Mouse (Mus musculus) heart, postnatal 0 days (tissue): ENCODE data around the gene Ttc25. TPM values are rescaled to one million over a fixed set of nuclear protein-coding genes. Genes with fewer than 3 reads are reported as not detected.
A peak's percentile ranks its signal among the peaks of the same experiment; 100 is the strongest.

ENCODE experiments used
- ATAC-seq: fragments of 200-750 bp; cut with Nextera tagmentation; 2 replicates; pipeline ENCODE4 v1.8.0; 2017; ENCODE audit warnings: low read depth, moderate number of reproducible peaks, moderate library complexity; ENCODE audit not compliant: insufficient read depth
- DNase-seq: peaks from one replicate; pipeline ENCODE4 v3.0.0-alpha.2; 2016; ENCODE audit warnings: low spot score
- H3K27ac ChIP-seq: fragments of 300-500 bp; sonication (generic); 2 replicates; pipeline ENCODE4 v1.5.1; 2014; ENCODE audit warnings: low read depth, mild to moderate bottlenecking
- H3K27me3 ChIP-seq: fragments of 300-500 bp; sonication (generic); 2 replicates; pipeline ENCODE4 v1.6.1; 2014; ENCODE audit warnings: low read length, mixed read lengths; ENCODE audit not compliant: control insufficient read depth, insufficient read depth
- H3K36me3 ChIP-seq: fragments of 300-500 bp; sonication (generic); replicated peaks from 2 replicates; pipeline ENCODE4 v1.6.1; 2014; ENCODE audit warnings: low read length, mixed read lengths; ENCODE audit not compliant: control insufficient read depth, insufficient read depth
- H3K4me1 ChIP-seq: fragments of 300-500 bp; sonication (generic); 2 replicates; pipeline ENCODE4 v1.6.1; 2014; ENCODE audit warnings: antibody characterized with exemption; ENCODE audit not compliant: control insufficient read depth, insufficient read depth
- H3K4me2 ChIP-seq: fragments of 300-500 bp; sonication (generic); 2 replicates; pipeline ENCODE4 v1.6.1; 2014; ENCODE audit warnings: low read depth, mild to moderate bottlenecking, low read length, moderate library complexity
- H3K4me3 ChIP-seq: fragments of 300-500 bp; sonication (generic); 2 replicates; pipeline ENCODE4 v1.5.1; 2014; ENCODE audit warnings: low read depth, low read length
- H3K9ac ChIP-seq: fragments of 300-500 bp; sonication (generic); replicated peaks from 2 replicates; pipeline ENCODE4 v1.6.1; 2014; ENCODE audit warnings: low read depth, low read length, mixed read lengths
- H3K9me3 ChIP-seq: fragments of 300-500 bp; sonication (generic); replicated peaks from 2 replicates; pipeline ENCODE4 v1.6.1; 2016; ENCODE audit warnings: low read length; ENCODE audit not compliant: control insufficient read depth
- CTCF ChIP-seq: IDR thresholded peaks from 2 replicates; pipeline ENCODE4 v1.5.1; 2016; ENCODE audit warnings: antibody characterized with exemption, control low read depth, low read depth
- EP300 ChIP-seq: IDR thresholded peaks from 2 replicates; pipeline ENCODE4 v1.6.1; 2016; ENCODE audit warnings: antibody characterized with exemption, low read depth
- WGBS: fragments of 180-500 bp; shearing (Covaris S2); extraction: QIAGEN DNeasy Blood & Tissue Kit; methylation state at CpG from one replicate; pipeline ENCODE4 v1.1.7; 2014; 5-methylcytosine and 5-hydroxymethylcytosine counted together
- polyA plus RNA-seq: library from polyadenylated mRNA; unstranded; fragments of >200 nt; fragmentation: Nextera tagmentation; extraction: Ambion mirVana; gene quantifications from 2 replicates; pipeline ENCODE4 v1.2.1, GENCODE M21; 2015
- total RNA-seq: library from RNA; depleted of rRNA; stranded (reverse); fragments of >200 nt; gene quantifications from 2 replicates; pipeline ENCODE4 v1.2.3, GENCODE M21; 2014; ENCODE audit warnings: low replicate concordance; rRNA removed

Gene Ttc25
- total and polyA plus RNA-seq, 2 experiments from 2014 or later, result 0.23 to 0.37 TPM

DNA sequence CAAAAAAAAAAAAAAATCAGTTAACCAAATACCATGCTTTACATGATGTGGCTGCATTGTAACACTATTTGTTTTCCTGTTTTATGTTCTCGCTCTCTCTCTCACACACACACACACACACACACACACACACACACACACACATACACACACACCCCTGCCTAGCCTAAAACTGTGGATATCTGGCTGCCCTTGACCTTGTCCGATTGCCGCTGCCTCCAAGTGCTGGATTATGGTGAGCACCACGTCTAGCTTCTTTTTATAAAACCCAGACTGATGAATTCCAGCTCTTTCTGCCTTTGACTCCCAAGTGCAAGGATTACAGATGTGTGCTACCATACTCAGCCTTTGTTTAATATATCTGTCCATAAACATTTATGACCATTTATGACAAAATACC is 72.1 kb downstream of the Ttc25 start:
- Histone ChIP-seq H3K4me2 (peak overlapping the region; percentile 90), H3K27ac (no peak overlapping the region), H3K4me3 (no peak overlapping the region), H3K27me3 (no peaks in the 10 kb centered on the region), H3K36me3 (peaks cover 4% of the 10 kb centered on the region; the same call in 1 of the 2 replicates), H3K9ac (no peak overlapping the region), H3K4me1 (peaks cover 23% of the 10 kb centered on the region), H3K9me3 (no peaks in the 10 kb centered on the region)
- no peak for TF ChIP-seq EP300
- ATAC-seq, result no peak
- 52% methylated on average over 4 of the region's 4 CpGs for WGBS
- no peak for DNase-seq

DNA sequence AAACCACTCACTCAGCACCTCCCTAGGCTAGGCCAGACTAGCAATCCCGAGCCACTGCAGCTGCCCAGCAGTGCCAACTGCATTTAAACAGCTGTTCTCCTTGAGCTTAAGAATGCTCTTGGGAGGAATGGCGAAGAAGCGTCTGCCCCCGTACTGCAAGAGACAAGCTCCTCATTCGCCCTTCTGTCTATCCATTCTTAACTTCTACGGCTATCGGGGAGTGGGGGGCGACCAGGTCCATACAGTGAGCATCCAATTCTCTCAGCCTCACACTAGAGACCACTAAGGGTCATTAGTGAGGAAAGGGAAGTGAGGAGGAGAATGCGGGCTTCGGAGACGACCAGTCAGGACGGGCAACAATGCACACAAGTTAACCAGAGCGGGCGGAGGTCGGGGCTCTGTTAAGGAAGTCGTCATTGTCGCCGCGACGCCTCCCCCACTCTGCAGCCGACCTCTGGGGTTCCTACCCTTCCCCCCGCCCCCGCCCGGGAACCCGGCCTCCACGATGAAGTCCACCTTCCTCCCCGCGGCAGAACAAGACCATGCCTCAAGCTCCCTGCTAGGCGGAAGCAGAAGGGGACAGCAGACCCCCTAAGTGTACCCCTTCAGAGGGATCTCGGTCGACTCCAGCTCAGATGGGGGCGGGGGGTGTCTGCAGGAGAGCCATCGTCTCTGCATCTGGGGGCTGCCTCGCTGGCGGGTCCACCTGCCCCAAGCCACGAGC is 73.5 kb downstream of the Ttc25 start, which contains the start of gene Nkiras2:
Nkiras2 (plus strand) TSS at position 484 of the 724 bp plus-strand sequence.
- Histone ChIP-seq H3K36me3 (peaks cover 4% of the 10 kb centered on the region; the same call in 1 of the 2 replicates), H3K9ac (peak within 1 kb of the TSS; percentile 91), H3K4me1 (peaks cover 21% of the 10 kb centered on the region), H3K4me3 (peak within 1 kb of the TSS; percentile 95), H3K27ac (peak within 1 kb of the TSS; percentile 98), H3K9me3 (no peaks in the 10 kb centered on the region), H3K4me2 (peak within 1 kb of the TSS; percentile 90), H3K27me3 (no peaks in the 10 kb centered on the region)
- ATAC-seq, result peak; percentile 68
- WGBS, result 0% methylated on average over 34 of the region's 36 CpGs
- TF ChIP-seq CTCF (no peak), EP300 (no peak)
- peak; percentile 90 for DNase-seq

DNA sequence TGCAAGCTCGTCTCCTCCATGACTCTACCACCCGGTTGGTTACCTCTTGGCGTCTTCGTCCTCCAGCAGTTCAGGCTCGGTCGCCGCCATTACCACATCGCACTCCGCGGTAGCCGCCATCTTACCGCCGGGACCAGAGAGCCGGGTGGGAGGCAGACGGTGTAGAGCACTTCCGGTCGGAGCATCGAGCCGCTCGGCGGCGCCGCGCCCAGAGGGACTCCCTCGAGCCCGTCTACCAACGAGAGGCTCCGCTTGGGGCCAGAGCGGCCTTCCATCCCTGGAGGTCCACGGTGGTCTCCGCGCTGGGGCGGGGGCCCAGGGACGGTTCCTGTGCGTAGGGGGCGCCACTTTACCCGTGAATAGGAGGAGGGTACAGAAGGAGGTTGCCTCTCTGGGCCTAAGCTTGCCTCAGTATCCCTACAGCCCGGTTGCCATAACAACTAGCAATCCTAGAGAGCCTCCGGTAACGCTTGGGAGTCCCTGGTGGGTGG is 74.1 kb downstream of the Ttc25 start:
- peak overlapping the region; percentile 98 for H3K27ac ChIP-seq
- ATAC-seq, result peak; percentile 93
- H3K4me3 ChIP-seq, result peak overlapping the region; percentile 95
- peak overlapping the region; percentile 91 for H3K9ac ChIP-seq
- H3K27me3 ChIP-seq, result no peaks in the 10 kb centered on the region
- DNase-seq, result peak; percentile 92
- TF ChIP-seq EP300, result peak; percentile 67; the same call in 1 of the 2 replicates
- TF ChIP-seq CTCF, result no peak; the same call in 1 of the 2 replicates
- 0% methylated on average over 40 of the region's 40 CpGs for WGBS
- H3K4me1 ChIP-seq, result peaks cover 25% of the 10 kb centered on the region
- no peaks in the 10 kb centered on the region for H3K9me3 ChIP-seq
- peaks cover 5% of the 10 kb centered on the region; the same call in 1 of the 2 replicates for H3K36me3 ChIP-seq
- H3K4me2 ChIP-seq, result peak overlapping the region; percentile 90

DNA sequence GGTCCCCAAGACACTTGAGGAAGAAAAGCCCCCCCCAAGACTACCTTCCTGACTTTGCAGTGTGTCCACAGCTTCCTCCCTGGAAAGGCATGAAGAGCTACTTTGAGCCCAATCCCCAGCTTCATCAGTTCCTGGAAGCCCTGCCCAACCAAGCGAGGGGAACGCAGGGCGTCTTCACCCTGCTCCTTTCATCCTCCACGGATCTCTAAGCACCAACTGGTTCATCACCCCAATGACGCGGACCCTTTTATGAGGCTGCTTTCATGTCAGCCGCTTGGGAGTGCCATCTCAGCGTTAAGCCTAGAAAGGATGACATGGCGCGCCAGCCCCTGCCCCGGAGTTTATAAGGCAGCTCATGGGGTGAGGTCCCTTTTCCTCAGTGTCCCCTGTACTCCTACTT is 74.6 kb downstream of the Ttc25 start, which contains the start of gene Dnajc7:
Dnajc7 (minus strand) TSS at position 187 of the 400 bp plus-strand sequence.
- peaks cover 25% of the 10 kb centered on the region for H3K4me1 ChIP-seq
- peaks cover 10% of the 10 kb centered on the region; the same call in 1 of the 2 replicates for H3K36me3 ChIP-seq
- WGBS, result 10% methylated on average over 11 of the region's 11 CpGs
- DNase-seq, result no peak
- peak within 1 kb of the TSS; percentile 91 for H3K9ac ChIP-seq
- H3K27ac ChIP-seq, result peak within 1 kb of the TSS; percentile 98
- peak within 1 kb of the TSS; percentile 95 for H3K4me3 ChIP-seq
- H3K4me2 ChIP-seq, result peak within 1 kb of the TSS; percentile 90
- H3K9me3 ChIP-seq, result no peaks in the 10 kb centered on the region
- TF ChIP-seq EP300 (no peak), CTCF (no peak)
- no peak for ATAC-seq
- H3K27me3 ChIP-seq, result no peaks in the 10 kb centered on the region

Other genes starting within 250 kb of the Ttc25 start
- gene Eif1, start 225.7 kb upstream of the Ttc25 start, total RNA-seq, result 64.1 and 105 TPM in 2 replicates
- gene Eif1, start 225.7 kb upstream of the Ttc25 start, polyA plus RNA-seq, result 1,927 and 2,123 TPM in 2 replicates
- not detected in 2 replicates for gene Gast, start 211.2 kb upstream of the Ttc25 start, total RNA-seq
- not detected in 2 replicates for gene Gast, start 211.2 kb upstream of the Ttc25 start, polyA plus RNA-seq
- gene Hap1, start 189.5 kb upstream of the Ttc25 start, total RNA-seq, result 3.5 and 5.7 TPM in 2 replicates
- 2.0 TPM in 2 replicates for gene Hap1, start 189.5 kb upstream of the Ttc25 start, polyA plus RNA-seq
- 319 and 341 TPM in 2 replicates for gene Jup, start 147.8 kb upstream of the Ttc25 start, total RNA-seq
- 135 and 142 TPM in 2 replicates for gene Jup, start 147.8 kb upstream of the Ttc25 start, polyA plus RNA-seq
- gene P3h4, start 130.8 kb upstream of the Ttc25 start, total RNA-seq, result 58.0 and 66.1 TPM in 2 replicates
- gene P3h4, start 130.8 kb upstream of the Ttc25 start, polyA plus RNA-seq, result 39.3 and 42.9 TPM in 2 replicates
- gene Fkbp10, start 129.9 kb upstream of the Ttc25 start, total RNA-seq, result 106 and 114 TPM in 2 replicates
- 93.0 and 95.9 TPM in 2 replicates for gene Fkbp10, start 129.9 kb upstream of the Ttc25 start, polyA plus RNA-seq
- 54.4 and 68.3 TPM in 2 replicates for gene Nt5c3b, start 103.8 kb upstream of the Ttc25 start, total RNA-seq
- 84.7 and 85.0 TPM in 2 replicates for gene Nt5c3b, start 103.8 kb upstream of the Ttc25 start, polyA plus RNA-seq
- not detected in 2 replicates for gene Klhl10, start 103.7 kb upstream of the Ttc25 start, total RNA-seq
- gene Klhl10, start 103.7 kb upstream of the Ttc25 start, polyA plus RNA-seq, result 0.34 and 0.47 TPM in 2 replicates
- 10.3 and 16.6 TPM in 2 replicates for gene Klhl11, start 72.9 kb upstream of the Ttc25 start, total RNA-seq
- gene Klhl11, start 72.9 kb upstream of the Ttc25 start, polyA plus RNA-seq, result 4.6 and 5.3 TPM in 2 replicates
- gene Acly, start 17.6 kb upstream of the Ttc25 start, total RNA-seq, result 68.4 and 75.6 TPM in 2 replicates
- gene Acly, start 17.6 kb upstream of the Ttc25 start, polyA plus RNA-seq, result 32.3 and 35.5 TPM in 2 replicates
- gene Cnp, start 29.3 kb downstream of the Ttc25 start, total RNA-seq, result 10.8 and 28.3 TPM in 2 replicates
- 11.5 and 12.4 TPM in 2 replicates for gene Cnp, start 29.3 kb downstream of the Ttc25 start, polyA plus RNA-seq
- 113 and 134 TPM in 2 replicates for gene Nkiras2, start 73.6 kb downstream of the Ttc25 start, total RNA-seq
- 77.4 and 79.7 TPM in 2 replicates for gene Nkiras2, start 73.6 kb downstream of the Ttc25 start, polyA plus RNA-seq
- 82.2 and 98.5 TPM in 2 replicates for gene Dnajc7, start 74.6 kb downstream of the Ttc25 start, total RNA-seq
- gene Dnajc7, start 74.6 kb downstream of the Ttc25 start, polyA plus RNA-seq, result 163 and 173 TPM in 2 replicates
- not detected in 2 replicates for gene Zfp385c, start 146.8 kb downstream of the Ttc25 start, total RNA-seq
- gene Zfp385c, start 146.8 kb downstream of the Ttc25 start, polyA plus RNA-seq, result 0.25 and 0.40 TPM in 2 replicates
- gene Dhx58, start 158.7 kb downstream of the Ttc25 start, total RNA-seq, result 3.6 and 9.1 TPM in 2 replicates
- gene Dhx58, start 158.7 kb downstream of the Ttc25 start, polyA plus RNA-seq, result 1.3 and 1.4 TPM in 2 replicates
- gene Kat2a, start 166.9 kb downstream of the Ttc25 start, total RNA-seq, result 15.2 and 17.6 TPM in 2 replicates
- gene Kat2a, start 166.9 kb downstream of the Ttc25 start, polyA plus RNA-seq, result 15.8 and 16.1 TPM in 2 replicates
- not detected in 2 replicates for gene Hspb9, start 168.2 kb downstream of the Ttc25 start, total RNA-seq
- gene Hspb9, start 168.2 kb downstream of the Ttc25 start, polyA plus RNA-seq, result 0.22 TPM in 1 of 2 replicates, not detected in the other
- gene Rab5c, start 192.6 kb downstream of the Ttc25 start, total RNA-seq, result 99.1 and 117 TPM in 2 replicates
- 11.0 and 12.0 TPM in 2 replicates for gene Rab5c, start 192.6 kb downstream of the Ttc25 start, polyA plus RNA-seq
- not detected in 2 replicates for gene Kcnh4, start 214.3 kb downstream of the Ttc25 start, total RNA-seq
- not detected in 2 replicates for gene Kcnh4, start 214.3 kb downstream of the Ttc25 start, polyA plus RNA-seq
- not detected in 2 replicates for gene Hcrt, start 217.3 kb downstream of the Ttc25 start, total RNA-seq
- not detected in 2 replicates for gene Hcrt, start 217.3 kb downstream of the Ttc25 start, polyA plus RNA-seq
- 8.2 and 13.0 TPM in 2 replicates for gene Ghdc, start 225.3 kb downstream of the Ttc25 start, total RNA-seq
- 6.8 and 7.0 TPM in 2 replicates for gene Ghdc, start 225.3 kb downstream of the Ttc25 start, polyA plus RNA-seq